Mouse (Mus musculus) CH12.LX (cell line): ENCODE measurements at regions not wholly inside any gene's neighbourhood (a gene's known extent, or its start where the extent isn't known, plus 50 kb on each side); places are given as distances from the start of the nearest gene placed in this dataset.
"Not testable (repeated sequence)": the region's sequence is repeated elsewhere in the genome, so short reads cannot be mapped to it uniquely, and the experiment has no call there.

Experiments
- DNase-seq: peaks from one replicate; pipeline ENCODE4 v3.0.0-alpha.2; 2013; ENCODE audit errors: extremely low read depth
- H3K27ac ChIP-seq: 2 replicates; pipeline ENCODE4 v1.5.1; 2012; ENCODE audit warnings: low read depth, mild to moderate bottlenecking, control low read depth, moderate library complexity; ENCODE audit not compliant: insufficient read depth
- H3K27me3 ChIP-seq: replicated peaks from 2 replicates; pipeline ENCODE3; 2012; ENCODE audit warnings: inconsistent platforms
- H3K36me3 ChIP-seq, 2 experiments: replicated peaks in 1 of 2; 2 replicates each; pipeline versions ENCODE3 to v1.6.1; 2012; ENCODE audit warnings: inconsistent platforms in 1 of 2, low read length in 1 of 2, mild to moderate bottlenecking in 1 of 2, mixed read lengths in 1 of 2, moderate library complexity in 1 of 2; ENCODE audit not compliant: control insufficient read depth in 1 of 2, insufficient read depth in 1 of 2
- H3K4me1 ChIP-seq, 2 experiments: 2 replicates each; pipeline ENCODE4 v1.6.1; 2012; ENCODE audit warnings: inconsistent platforms in 1 of 2, moderate library complexity in 1 of 2; ENCODE audit not compliant: insufficient read depth in 2 of 2, control insufficient read depth in 1 of 2
- H3K4me2 ChIP-seq: 2 replicates; pipeline ENCODE4 v1.6.1; 2012; ENCODE audit warnings: low read depth, mild to moderate bottlenecking, control low read depth; ENCODE audit not compliant: poor library complexity, insufficient read depth, severe bottlenecking
- H3K4me3 ChIP-seq, 3 experiments: fragments of 150-350 bp in 1 of 3; sonication (generic) in 1 of 3; replicated peaks in 1 of 3; 2 replicates each; pipeline versions ENCODE3 to v1.5.1; 2011 to 2012; ENCODE audit warnings: low read depth in 2 of 3, low read length in 2 of 3, mild to moderate bottlenecking in 2 of 3, moderate library complexity in 2 of 3, control low read depth in 1 of 3, improper control_type of control experiment in 1 of 3, inconsistent platforms in 1 of 3, mixed read lengths in 1 of 3; ENCODE audit not compliant: poor library complexity in 1 of 3
- H3K79me2 ChIP-seq: replicated peaks from 2 replicates; pipeline ENCODE4 v1.6.1; 2012; ENCODE audit warnings: mild to moderate bottlenecking, moderate library complexity; ENCODE audit not compliant: control insufficient read depth, poor library complexity, insufficient read depth, severe bottlenecking; ENCODE audit errors: extremely low read depth
- H3K9ac ChIP-seq: 2 replicates; pipeline ENCODE4 v1.6.1; 2012; ENCODE audit warnings: low read depth, mild to moderate bottlenecking, control low read depth, moderate library complexity; ENCODE audit not compliant: insufficient read depth
- H3K9me3 ChIP-seq: replicated peaks from 2 replicates; pipeline ENCODE3; 2012; ENCODE audit warnings: low read length, inconsistent platforms, mixed read lengths
- BHLHE40 ChIP-seq: IDR thresholded peaks from 2 replicates; pipeline ENCODE4 v1.6.1; 2011; ENCODE audit warnings: mild to moderate bottlenecking, low read depth, low read length, improper control_type of control experiment
- CHD1 ChIP-seq: IDR thresholded peaks from 2 replicates; pipeline ENCODE4 v1.6.1; 2012; ENCODE audit warnings: low read depth, low read length, improper control_type of control experiment, inconsistent platforms
- CHD2 ChIP-seq: IDR thresholded peaks from 2 replicates; pipeline ENCODE4 v1.6.1; 2011; ENCODE audit warnings: low read length, improper control_type of control experiment
- CTCF ChIP-seq, 2 experiments: IDR thresholded peaks in 1 of 2; conservative IDR thresholded peaks in 1 of 2; 2 replicates each; pipeline ENCODE4 v1.5.1; 2011 to 2012; ENCODE audit warnings: low read depth in 2 of 2, low read length in 2 of 2, improper control_type of control experiment in 1 of 2, inconsistent platforms in 1 of 2, mild to moderate bottlenecking in 1 of 2, moderate library complexity in 1 of 2
- E2F4 ChIP-seq: IDR thresholded peaks from 2 replicates; pipeline ENCODE4 v1.6.1; 2011; ENCODE audit warnings: low read depth, low read length, improper control_type of control experiment; ENCODE audit not compliant: insufficient replicate concordance
- EP300 ChIP-seq: IDR thresholded peaks from 2 replicates; pipeline ENCODE4 v1.6.1; 2011; ENCODE audit warnings: low read length, improper control_type of control experiment
- ETS1 ChIP-seq: conservative IDR thresholded peaks from 2 replicates; pipeline ENCODE4 v1.6.1; 2012; ENCODE audit warnings: low read depth, mild to moderate bottlenecking, inconsistent platforms, low read length, improper control_type of control experiment, moderate library complexity
- GABPA ChIP-seq: IDR thresholded peaks from 2 replicates; pipeline ENCODE4 v1.6.1; 2012; ENCODE audit warnings: low read depth, low read length, improper control_type of control experiment, inconsistent platforms; ENCODE audit not compliant: insufficient replicate concordance
- HCFC1 ChIP-seq: IDR thresholded peaks from 2 replicates; pipeline ENCODE4 v1.6.1; 2012; ENCODE audit warnings: low read depth, mild to moderate bottlenecking, inconsistent platforms, low read length, improper control_type of control experiment
- JUND ChIP-seq: conservative IDR thresholded peaks from 2 replicates; pipeline ENCODE4 v1.6.1; 2011; ENCODE audit warnings: low read depth, low read length, improper control_type of control experiment
- KAT2A ChIP-seq: IDR thresholded peaks from 2 replicates; pipeline ENCODE4 v1.6.1; 2012; ENCODE audit warnings: low read length, improper control_type of control experiment, inconsistent platforms; ENCODE audit not compliant: insufficient replicate concordance
- RAD21 ChIP-seq: IDR thresholded peaks from 2 replicates; pipeline ENCODE4 v1.6.1; 2011; ENCODE audit warnings: low read depth, mild to moderate bottlenecking, low read length, improper control_type of control experiment, moderate library complexity
- RCOR1 ChIP-seq: conservative IDR thresholded peaks from 2 replicates; pipeline ENCODE4 v1.6.1; 2012; ENCODE audit warnings: low read depth, mild to moderate bottlenecking, inconsistent platforms, low read length, improper control_type of control experiment
- SIN3A ChIP-seq: IDR thresholded peaks from 2 replicates; pipeline ENCODE4 v1.6.1; 2012; ENCODE audit warnings: low read length, improper control_type of control experiment, inconsistent platforms
- SMC3 ChIP-seq: IDR thresholded peaks from 2 replicates; pipeline ENCODE4 v1.6.1; 2011; ENCODE audit warnings: low read depth, low read length, improper control_type of control experiment
- TBP ChIP-seq: conservative IDR thresholded peaks from 2 replicates; pipeline ENCODE4 v1.6.1; 2011; ENCODE audit warnings: low read depth, low read length, improper control_type of control experiment
- UBTF ChIP-seq: IDR thresholded peaks from 2 replicates; pipeline ENCODE4 v1.6.1; 2012; ENCODE audit warnings: low read depth, mild to moderate bottlenecking, inconsistent platforms, low read length, improper control_type of control experiment, moderate library complexity
- ZC3H11A ChIP-seq: IDR thresholded peaks from 2 replicates; pipeline ENCODE4 v1.6.1; 2012; ENCODE audit warnings: low read depth, mild to moderate bottlenecking, inconsistent platforms, low read length, improper control_type of control experiment
- ZNF384 ChIP-seq: IDR thresholded peaks from 2 replicates; pipeline ENCODE4 v1.6.1; 2012; ENCODE audit warnings: low read depth, low read length, improper control_type of control experiment, inconsistent platforms
- dilution Hi-C: fragments of 300-500 bp; cut with MboI; formaldehyde crosslinking; loops from 2 replicates; pipeline ENCODE4 v1.14.3; 2020; ENCODE audit warnings: low sequenced_read_pairs; ENCODE audit not compliant: extremely low pct_unique_long_range_greater_than_20kb, extremely low pct_ligation_motif_present
- in situ Hi-C: fragments of 300-500 bp; cut with MboI; formaldehyde crosslinking; loops from 3 replicates; pipeline ENCODE4 v1.14.3; 2019; ENCODE audit warnings: low sequenced_read_pairs, low pct_ligation_motif_present, low pct_unique_long_range_greater_than_20kb, mixed read lengths

DNA sequence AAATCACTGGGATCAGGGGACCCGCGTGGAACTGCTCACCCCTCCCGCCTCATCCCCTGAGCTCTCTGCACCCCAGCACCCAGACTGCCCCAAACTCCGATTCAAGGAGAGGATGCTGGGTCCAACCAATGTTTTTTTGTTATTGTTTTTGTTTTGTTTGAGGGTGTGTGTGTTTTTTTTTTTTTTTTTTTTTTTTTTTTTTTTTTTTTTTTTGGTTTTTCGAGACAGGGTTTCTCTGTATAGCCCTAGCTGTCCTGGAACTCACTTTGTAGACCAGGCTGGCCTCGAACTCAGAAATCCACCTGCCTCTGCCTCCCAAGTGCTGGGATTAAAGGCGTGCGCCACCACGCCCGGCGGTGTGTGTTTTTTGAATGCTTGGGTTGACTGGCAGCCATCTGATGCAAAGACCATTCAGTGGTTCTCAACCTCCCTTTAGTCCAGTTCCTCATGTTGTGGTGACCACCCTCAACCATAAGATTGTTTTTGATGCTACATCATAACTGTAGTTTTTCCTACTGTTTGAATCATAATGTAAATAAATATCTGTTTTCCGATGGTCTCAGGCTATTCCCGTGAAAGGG lies 81.3 kb upstream of the Akt3 start:
- DNase-seq, in situ Hi-C loops, H3K36me3 ChIP-seq, H3K27ac ChIP-seq, H3K9ac ChIP-seq, H3K79me2 ChIP-seq, H3K4me3 ChIP-seq, H3K9me3 ChIP-seq, H3K27me3 ChIP-seq, dilution Hi-C loops: not testable (repeated sequence)
- peaks cover 2 to 17% of the 10 kb centered on the region in 2 experiments; a peak in 3 of 4 replicates for H3K4me1 ChIP-seq
- H3K4me2 ChIP-seq = peak overlapping the region; percentile 84; the same call in 1 of the 2 replicates
- TF ChIP-seq ZNF384 = peak; percentile 52
- TF ChIP-seq, all 38 proteins: peak for 1; not testable (repeated sequence) for 37

DNA sequence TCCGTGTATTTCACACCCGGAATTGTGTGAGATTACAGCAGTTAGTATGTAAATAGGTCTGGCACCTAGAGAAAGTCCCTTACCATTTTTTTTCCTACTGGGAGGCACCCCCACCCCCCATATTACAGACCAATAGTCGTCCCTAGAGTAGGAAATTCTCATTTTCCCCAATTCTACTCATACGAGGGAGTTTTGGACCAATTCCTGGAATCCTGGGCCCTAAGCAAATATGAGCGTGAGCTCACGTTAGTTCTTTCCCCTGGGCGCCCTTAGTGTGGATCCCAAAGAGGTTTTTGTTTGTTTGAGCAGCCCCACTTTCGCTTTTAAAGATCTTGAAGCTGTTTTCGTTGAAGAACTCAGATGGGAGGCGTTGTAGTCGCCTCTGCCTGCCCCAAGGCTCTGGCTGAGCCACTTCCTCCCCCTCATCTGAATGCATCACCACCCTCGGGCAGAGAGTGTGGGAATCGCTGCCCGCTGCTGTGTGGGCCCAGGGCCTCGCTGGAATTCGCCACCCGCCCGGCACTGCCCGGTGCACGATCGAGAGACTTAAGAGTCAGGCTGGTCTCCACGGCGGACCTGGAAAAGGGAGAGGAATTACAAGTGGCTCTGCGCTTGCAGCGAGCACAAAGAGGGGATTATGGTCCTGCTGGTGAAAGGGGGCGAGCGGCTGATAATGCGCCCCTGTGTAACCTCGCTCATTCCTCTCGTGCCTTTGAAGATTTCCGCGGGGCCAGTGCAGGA lies 80.6 kb upstream of the Akt3 start:
- no peak for DNase-seq
- H3K9ac ChIP-seq = peak overlapping the region; percentile 31; the same call in 1 of the 2 replicates
- H3K79me2 ChIP-seq = no peaks in the 10 kb centered on the region
- no peaks in the 10 kb centered on the region for H3K36me3 ChIP-seq
- no peaks in the 10 kb centered on the region for H3K9me3 ChIP-seq
- TF ChIP-seq BHLHE40 (peak; percentile 10; the same call in 1 of the 2 replicates), UBTF (no peak)
- no peak overlapping the region for H3K27ac ChIP-seq
- dilution Hi-C loops = no loop called here
- H3K4me3 ChIP-seq = peak overlapping the region in 2 of 3 experiments; percentile 2 to 15
- peak overlapping the region; percentile 84 for H3K4me2 ChIP-seq
- in situ Hi-C loops = no loop called here
- H3K4me1 ChIP-seq = peaks cover 0 to 12% of the 10 kb centered on the region in 2 experiments; a peak in 2 of 4 replicates
- H3K27me3 ChIP-seq = no peaks in the 10 kb centered on the region

- in situ Hi-C loops = no loop called here
- H3K79me2 ChIP-seq = no peaks in the 10 kb centered on the region
- no peaks in the 10 kb centered on the region for H3K9me3 ChIP-seq
- H3K36me3 ChIP-seq = no peaks in the 10 kb centered on the region
- H3K4me1 ChIP-seq = peaks cover 0 to 19% of the 10 kb centered on the region in 2 experiments; a peak in 2 of 4 replicates
- no peak for DNase-seq
- no peak overlapping the region for H3K27ac ChIP-seq
- no peak overlapping the region for H3K4me3 ChIP-seq
- H3K4me2 ChIP-seq = no peak overlapping the region
- H3K9ac ChIP-seq = no peak overlapping the region
- dilution Hi-C loops = no loop called here
- no peak for TF ChIP-seq E2F4
- no peak for TF ChIP-seq CTCF (conservative IDR thresholded peaks at IDR 0.05 in 1 of 2, IDR thresholded peaks at IDR 0.05 in 1 of 2; ENCODE audit: low read depth in 2 of 2, low read length in 2 of 2)
- TF ChIP-seq SIN3A = no peak
- no peak for TF ChIP-seq HCFC1
- TF ChIP-seq ETS1 = no peak
- TF ChIP-seq SMC3 = no peak
- no peak for TF ChIP-seq KAT2A
- no peak for TF ChIP-seq EP300
- TF ChIP-seq CHD1 = no peak
- TF ChIP-seq ZC3H11A = no peak
- no peak for TF ChIP-seq JUND
- no peak for TF ChIP-seq RAD21
- TF ChIP-seq GABPA = no peak
- TF ChIP-seq UBTF = no peak
- no peak for TF ChIP-seq RCOR1
- TF ChIP-seq CHD2 = no peak
- no peak for TF ChIP-seq TBP
- no peaks in the 10 kb centered on the region for H3K27me3 ChIP-seq
Measured at GRCm38 (mm10) chr1:177337756-177338155, 79.8 kb upstream of the Akt3 start.
